Mouse (Mus musculus) liver, adult 2 months (tissue): ENCODE results near the gene Mt1.

ENCODE experiments used
- CTCF ChIP-seq: fragments of 200-500 bp; IDR thresholded peaks from 2 replicates; pipeline ENCODE4 v1.5.1; 2011; ENCODE audit warnings: low read depth, low read length, control low read depth
- POLR2A ChIP-seq: fragments of 200-500 bp; IDR thresholded peaks from 2 replicates; pipeline ENCODE4 v1.6.1; 2011; ENCODE audit warnings: low read length, control low read depth; ENCODE audit not compliant: insufficient read depth; ENCODE audit errors: extremely low read depth

DNA sequence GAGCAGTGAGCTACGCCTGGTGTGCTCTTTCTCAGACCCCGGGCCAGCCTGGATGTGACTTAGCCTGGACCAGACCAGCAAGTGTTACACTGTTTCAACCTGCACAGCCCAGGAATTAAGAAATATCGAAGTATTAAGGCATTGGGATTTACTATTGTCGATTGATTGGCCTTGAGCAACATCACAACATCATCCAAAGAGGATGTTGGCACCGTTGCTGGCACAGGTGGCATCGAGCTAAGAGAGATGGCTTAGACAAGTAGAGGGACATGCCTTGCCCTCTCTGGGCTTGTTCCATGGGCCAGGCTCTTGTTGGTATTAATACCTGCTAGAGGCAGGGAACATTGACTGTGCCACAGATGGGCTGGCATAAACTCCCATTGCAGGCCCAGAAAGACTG is 43.3 kb upstream of the Mt1 start:
- no peak for TF ChIP-seq CTCF
- no peak for TF ChIP-seq POLR2A
